Comparison of ENCODE assay signal across 8 mouse cellular contexts in the genomic region with DNA sequence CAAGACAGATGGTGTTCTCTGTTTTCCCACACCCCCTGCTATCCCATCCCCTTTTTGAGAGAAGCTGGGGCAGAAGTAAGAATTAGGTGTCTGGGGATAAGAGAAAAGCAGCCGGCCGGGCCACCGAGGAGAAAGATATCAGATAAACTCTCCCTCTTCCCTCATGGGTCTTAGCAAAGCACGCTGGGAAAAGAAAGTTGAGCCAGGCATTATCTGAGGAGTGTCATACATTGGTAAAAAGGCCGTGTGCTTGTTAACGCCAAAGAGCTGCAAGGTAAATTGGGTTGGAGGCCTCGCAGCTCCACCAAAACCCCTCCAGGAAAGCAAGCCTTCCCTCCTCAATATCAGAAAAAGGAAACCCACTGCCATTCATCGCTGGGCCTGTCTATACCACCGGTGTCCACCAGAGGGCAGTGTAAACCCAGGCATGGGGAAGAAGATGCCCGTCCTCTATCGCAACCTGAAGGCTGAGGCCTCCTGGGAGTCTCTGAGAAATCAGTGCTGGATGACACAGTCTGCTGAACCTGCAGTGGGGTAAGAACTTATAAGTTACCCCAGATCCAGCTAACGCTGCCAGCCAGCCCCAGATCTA. TPM values are rescaled to one million over a fixed set of nuclear protein-coding genes. Genes with fewer than 3 reads are reported as not detected.
DNase-seq lines count a peak whose midpoint lies in the region; ATAC-seq and TF ChIP-seq lines count a peak whose summit lies in the region.

No protein-coding gene starts in this region.

- H3K4me3 ChIP-seq in E14TG2a.4 (replicated peaks; ENCODE audit: low read length) = peak overlapping the region; percentile 39
- no peak overlapping the region for H3K4me3 ChIP-seq in bone marrow macrophage, adult 2 months (ENCODE audit: insufficient read depth, low read length)
- H3K4me3 ChIP-seq in layer of hippocampus, adult 2 months = no peak overlapping the region
- H3K4me3 ChIP-seq in lung, embryonic 16.5 days (ENCODE audit: low read length) = no peak overlapping the region

- H3K4me2 ChIP-seq in lung, embryonic 16.5 days (ENCODE audit: low read depth, low read length) = no peak overlapping the region

- peak; percentile 83 for ATAC-seq in erythroblast, adult 5-6 weeks (replicated peaks; ENCODE audit: low FRiP score, poor library complexity, severe bottlenecking)
- 0 out of 2 replicates have a peak, but pooled peaks have one; percentile 18 for ATAC-seq in lung, embryonic 16.5 days (ENCODE audit: low read depth)

- no peaks in the 10 kb centered on the region for H3K27me3 ChIP-seq in E14TG2a.4 (ENCODE audit: insufficient read depth, low read length)
- H3K27me3 ChIP-seq in lung, embryonic 16.5 days (ENCODE audit: control insufficient read depth, insufficient read depth, low read depth, low read length) = peaks cover 2% of the 10 kb centered on the region; the same call in 1 of the 2 replicates

- peaks cover 23% of the 10 kb centered on the region for H3K9me3 ChIP-seq in E14TG2a.4 (ENCODE audit: low read length)
- no peaks in the 10 kb centered on the region for H3K9me3 ChIP-seq in lung, embryonic 16.5 days (ENCODE audit: control insufficient read depth, low read length)

- peak; percentile 100 for TF ChIP-seq CTCF in E14TG2a.4 (conservative IDR thresholded peaks at IDR 0.05; ENCODE audit: low read length)
- peak; percentile 91 for TF ChIP-seq CTCF in bone marrow macrophage, adult 2 months (IDR thresholded peaks at IDR 0.05; ENCODE audit: low read depth, low read length)
- peak; percentile 98 for TF ChIP-seq CTCF in layer of hippocampus, adult 2 months (conservative IDR thresholded peaks at IDR 0.05)

- TF ChIP-seq POLR2A in bone marrow macrophage, adult 2 months (IDR thresholded peaks at IDR 0.05; ENCODE audit: borderline replicate concordance, low read depth, low read length) = no peak

- DNase-seq in heart, postnatal 25 days (ENCODE audit: low spot score) = peak; percentile 18
- DNase-seq in layer of hippocampus, adult 2 months (ENCODE audit: low spot score in 2 of 2) = peak; percentile 85 to 96
- DNase-seq in retina, embryonic 14.5 days (ENCODE audit: low spot score) = peak; percentile 92
- DNase-seq in thymus, postnatal 36 days = peak; percentile 86 to 91

- H3K27ac ChIP-seq in bone marrow macrophage, adult 2 months (ENCODE audit: insufficient read depth, low read depth, low read length) = no peak overlapping the region
- H3K27ac ChIP-seq in layer of hippocampus, adult 2 months = peak overlapping the region; percentile 23; the same call in 1 of the 2 replicates
- no peak overlapping the region for H3K27ac ChIP-seq in lung, embryonic 16.5 days (ENCODE audit: low read length)

- no peaks in the 10 kb centered on the region for H3K36me3 ChIP-seq in E14TG2a.4 (ENCODE audit: insufficient read depth, low read length)
- H3K36me3 ChIP-seq in lung, embryonic 16.5 days (ENCODE audit: control insufficient read depth, insufficient read depth, low read length) = no peaks in the 10 kb centered on the region

- 8% methylated on average over 12 of the region's 12 CpGs for WGBS in lung, embryonic 16.5 days

- H3K9ac ChIP-seq in lung, embryonic 16.5 days (ENCODE audit: low read length) = no peak overlapping the region

- intact Hi-C loops in heart, postnatal 25 days (cut with DNase I) = loop anchor here (1.0 kb wide), 1 partner anchor 74 kb away; no protein-coding TSS in a partner anchor

- peaks cover 65% of the 10 kb centered on the region for H3K4me1 ChIP-seq in E14TG2a.4 (replicated peaks; ENCODE audit: low read depth, low read length)
- no peaks in the 10 kb centered on the region; the same call in 1 of the 2 replicates for H3K4me1 ChIP-seq in bone marrow macrophage, adult 2 months (ENCODE audit: control insufficient read depth, insufficient read depth, low read length)
- peaks cover 3% of the 10 kb centered on the region; the same call in 1 of the 2 replicates for H3K4me1 ChIP-seq in lung, embryonic 16.5 days (replicated peaks; ENCODE audit: control insufficient read depth, insufficient read depth, low read length)

RNA-seq across cellular contexts. Expression of a gene that starts 3.1 kb away (rescaled TPM):
- polyA plus RNA-seq in bone marrow macrophage, adult 2 months (2012; ENCODE audit: insufficient read depth, insufficient read length, missing spikeins) = not detected in 2 replicates
- total RNA-seq in erythroblast, adult 5-6 weeks (2015; ENCODE audit: low replicate concordance) = not detected in 2 replicates
- total RNA-seq in erythroblast, adult 5-6 weeks (2017; ENCODE audit: low replicate concordance) = 1.4 and 5.6 TPM in 2 replicates
- under 1 TPM; 0.45 to 0.49 TPM for total RNA-seq in heart, postnatal 25 days (2021)
- 1 to 10 TPM; 4.8 TPM for total RNA-seq in layer of hippocampus, adult 2 months (2021)
- polyA plus RNA-seq in lung, embryonic 16.5 days (2015; fragmentation: Nextera tagmentation; extraction: Ambion mirVana) = 0.96 and 1.2 TPM in 2 replicates

RNA-seq across cellular contexts. Expression of a gene that starts 28.3 kb away (rescaled TPM):
- polyA plus RNA-seq in bone marrow macrophage, adult 2 months (2012; ENCODE audit: insufficient read depth, insufficient read length, missing spikeins) = 4.8 and 5.0 TPM in 2 replicates
- 2.7 TPM in 1 of 2 replicates, not detected in the other for total RNA-seq in erythroblast, adult 5-6 weeks (2015; ENCODE audit: low replicate concordance)
- 1.5 and 3.7 TPM in 2 replicates for total RNA-seq in erythroblast, adult 5-6 weeks (2017; ENCODE audit: low replicate concordance)
- total RNA-seq in heart, postnatal 25 days (2021) = 10 to 100 TPM; 20.1 to 20.2 TPM
- total RNA-seq in layer of hippocampus, adult 2 months (2021) = 10 to 100 TPM; 25.2 to 26.3 TPM
- 18.6 and 19.9 TPM in 2 replicates for polyA plus RNA-seq in lung, embryonic 16.5 days (2015; fragmentation: Nextera tagmentation; extraction: Ambion mirVana)

RNA-seq across cellular contexts. Expression of a gene that starts 44.8 kb away (rescaled TPM):
- polyA plus RNA-seq in bone marrow macrophage, adult 2 months (2012; ENCODE audit: insufficient read depth, insufficient read length, missing spikeins) = 54.0 and 55.4 TPM in 2 replicates
- total RNA-seq in erythroblast, adult 5-6 weeks (2015; ENCODE audit: low replicate concordance) = 24.5 and 31.5 TPM in 2 replicates
- 61.2 and 66.1 TPM in 2 replicates for total RNA-seq in erythroblast, adult 5-6 weeks (2017; ENCODE audit: low replicate concordance)
- 10 to 100 TPM; 36.7 to 42.8 TPM for total RNA-seq in heart, postnatal 25 days (2021)
- 10 to 100 TPM; 55.7 to 57.5 TPM for total RNA-seq in layer of hippocampus, adult 2 months (2021)
- 58.9 and 60.1 TPM in 2 replicates for polyA plus RNA-seq in lung, embryonic 16.5 days (2015; fragmentation: Nextera tagmentation; extraction: Ambion mirVana)

RNA-seq across cellular contexts. Expression of a gene that starts 44.9 kb away (rescaled TPM):
- not detected in 2 replicates for polyA plus RNA-seq in bone marrow macrophage, adult 2 months (2012; ENCODE audit: insufficient read depth, insufficient read length, missing spikeins)
- total RNA-seq in erythroblast, adult 5-6 weeks (2015; ENCODE audit: low replicate concordance) = not detected in 2 replicates
- not detected in 2 replicates for total RNA-seq in erythroblast, adult 5-6 weeks (2017; ENCODE audit: low replicate concordance)
- total RNA-seq in heart, postnatal 25 days (2021) = not detected
- 1 to 10 TPM in 1 of 2 experiments, under 1 TPM in 1; 0.56 to 1.0 TPM for total RNA-seq in layer of hippocampus, adult 2 months (2021)
- 1.7 and 2.7 TPM in 2 replicates for polyA plus RNA-seq in lung, embryonic 16.5 days (2015; fragmentation: Nextera tagmentation; extraction: Ambion mirVana)

Comparison
In these comparisons a context has a peak if more than half of its experiments do, and no peak if none do; other contexts are left out.
1. DNase-seq: peak in every context shown above with its lines; median percentile 92 in retina, embryonic 14.5 days; 90 in layer of hippocampus, adult 2 months; 88 in thymus, postnatal 36 days; 18 in heart, postnatal 25 days.
2. RNA of a gene that starts 28.3 kb away (total RNA-seq): 25.2 to 26.3 TPM in layer of hippocampus, adult 2 months and 20.1 to 20.2 TPM in heart, postnatal 25 days; 1.5 to 3.7 TPM in erythroblast, adult 5-6 weeks; every median in the first group is over 4 times any median in the second.
3. Peak in every context shown above with its lines, with median percentiles within 50 percentile points of each other: CTCF ChIP-seq.